Mouse (Mus musculus): ENCODE data around the gene Aldh16a1.
"Not testable (repeated sequence)": the region's sequence is repeated elsewhere in the genome, so short reads cannot be mapped to it uniquely, and the experiment has no call there.

The Aldh16a1 gene

DNA sequence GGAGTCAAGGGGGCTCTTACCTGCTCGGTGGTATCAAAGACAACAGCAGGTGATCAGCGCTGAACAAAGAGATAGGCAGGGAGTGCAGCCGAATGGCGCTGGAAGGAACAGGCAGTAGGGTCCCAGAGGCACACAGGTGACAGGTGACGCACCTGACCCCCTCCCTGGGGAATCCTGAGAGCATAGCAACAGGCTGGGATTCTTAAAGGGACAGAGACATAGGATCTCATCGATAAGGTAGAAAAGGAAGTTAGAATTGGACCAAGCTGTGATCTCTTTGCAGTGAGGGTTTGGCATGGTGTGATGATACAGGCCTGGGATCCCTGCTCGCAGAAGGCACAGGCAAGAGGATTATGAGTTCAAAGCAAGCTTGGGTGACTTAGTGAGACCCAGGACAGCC is 25.1 kb upstream of the Aldh16a1 start, which contains the start of gene Gfy:
Gfy (minus strand) TSS at position 101 of the 400 bp plus-strand sequence.
- no peak for DNase-seq (ENCODE audit: low spot score in 2 of 2)

DNA sequence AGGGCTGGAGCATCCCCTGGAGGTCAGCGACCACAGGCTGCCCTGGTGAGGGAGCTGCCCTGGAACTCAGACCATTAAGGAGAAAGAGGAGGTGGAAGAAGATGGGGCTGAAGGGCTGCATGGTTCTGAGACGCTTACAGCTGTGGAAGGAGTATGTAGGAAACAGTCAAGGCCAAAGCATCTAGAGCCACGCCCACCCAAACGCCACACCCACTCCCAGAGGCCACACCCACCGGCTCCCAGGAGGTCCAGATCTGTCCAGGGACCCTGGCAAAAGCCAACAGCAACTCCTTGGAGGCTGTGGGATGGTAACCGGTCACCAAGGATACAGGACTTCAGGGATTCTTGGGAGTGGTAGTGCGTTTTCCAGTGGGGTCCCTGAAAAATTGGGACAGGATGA is 24.2 kb upstream of the Aldh16a1 start:
- no peak for DNase-seq (ENCODE audit: low spot score in 2 of 2)

DNA sequence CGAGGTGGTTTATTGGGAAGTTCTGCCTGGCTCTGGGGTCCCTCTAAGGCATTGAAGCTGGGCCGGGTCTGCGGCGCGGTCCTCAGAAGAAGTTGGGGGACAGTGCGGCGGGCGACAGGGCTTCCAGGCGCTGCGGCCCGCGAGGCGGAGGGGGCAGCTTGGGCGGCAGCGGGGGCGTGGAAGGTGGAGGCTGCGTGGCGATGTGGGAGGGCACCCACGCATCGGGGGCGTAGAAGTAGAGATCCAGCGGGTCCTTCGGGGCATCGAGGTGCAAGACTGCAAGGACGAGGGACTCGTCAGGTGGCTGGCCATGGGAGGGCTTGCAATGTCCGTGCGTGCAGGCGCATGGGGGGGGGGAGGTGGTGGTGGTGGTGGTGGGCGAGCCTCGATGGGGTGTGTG is 22.0 kb upstream of the Aldh16a1 start:
- DNase-seq (ENCODE audit: low spot score in 2 of 2) = no peak

DNA sequence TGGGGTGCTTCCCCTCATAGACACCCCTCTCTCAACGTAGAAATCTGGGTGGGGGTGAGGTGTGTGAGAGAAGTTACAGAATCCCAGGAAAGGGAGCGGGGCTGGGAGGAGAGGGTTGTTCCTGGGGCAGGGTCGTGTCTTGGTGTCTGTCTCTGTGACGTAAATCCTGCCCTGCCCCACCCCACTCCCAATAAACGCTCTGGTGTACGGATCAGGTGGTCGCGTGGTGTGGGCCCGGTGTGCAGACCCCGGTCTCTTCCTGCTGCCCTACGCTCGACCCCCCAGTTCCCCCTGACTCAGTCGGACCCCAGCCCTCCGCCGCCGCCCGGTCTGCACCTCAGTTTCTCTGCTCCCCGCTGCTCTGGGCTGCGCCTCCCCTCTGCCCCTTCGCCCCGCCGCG is 21.5 kb upstream of the Aldh16a1 start:
- no peak for DNase-seq (ENCODE audit: low spot score in 2 of 2)

DNA sequence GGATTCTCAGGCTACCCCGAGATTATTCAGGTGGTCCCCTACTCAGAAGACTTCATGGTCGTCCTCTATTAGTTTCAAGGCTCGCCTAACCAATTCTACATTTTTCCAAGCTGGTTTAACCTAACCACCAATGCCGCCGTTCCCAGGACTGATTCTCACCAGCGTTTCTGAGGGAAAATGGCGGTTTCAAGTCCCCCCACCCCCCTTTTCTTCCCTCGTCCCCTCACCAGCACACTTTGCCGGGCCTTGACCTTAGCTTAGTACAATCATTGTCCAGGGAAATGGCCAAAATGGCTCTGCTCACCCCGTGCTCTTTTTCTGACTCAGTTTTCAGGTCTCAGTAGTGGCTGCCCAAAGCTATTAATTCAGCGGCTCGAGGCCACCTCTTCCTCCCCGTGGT is 21.0 kb upstream of the Aldh16a1 start:
- no peak for DNase-seq (ENCODE audit: low spot score in 2 of 2)

DNA sequence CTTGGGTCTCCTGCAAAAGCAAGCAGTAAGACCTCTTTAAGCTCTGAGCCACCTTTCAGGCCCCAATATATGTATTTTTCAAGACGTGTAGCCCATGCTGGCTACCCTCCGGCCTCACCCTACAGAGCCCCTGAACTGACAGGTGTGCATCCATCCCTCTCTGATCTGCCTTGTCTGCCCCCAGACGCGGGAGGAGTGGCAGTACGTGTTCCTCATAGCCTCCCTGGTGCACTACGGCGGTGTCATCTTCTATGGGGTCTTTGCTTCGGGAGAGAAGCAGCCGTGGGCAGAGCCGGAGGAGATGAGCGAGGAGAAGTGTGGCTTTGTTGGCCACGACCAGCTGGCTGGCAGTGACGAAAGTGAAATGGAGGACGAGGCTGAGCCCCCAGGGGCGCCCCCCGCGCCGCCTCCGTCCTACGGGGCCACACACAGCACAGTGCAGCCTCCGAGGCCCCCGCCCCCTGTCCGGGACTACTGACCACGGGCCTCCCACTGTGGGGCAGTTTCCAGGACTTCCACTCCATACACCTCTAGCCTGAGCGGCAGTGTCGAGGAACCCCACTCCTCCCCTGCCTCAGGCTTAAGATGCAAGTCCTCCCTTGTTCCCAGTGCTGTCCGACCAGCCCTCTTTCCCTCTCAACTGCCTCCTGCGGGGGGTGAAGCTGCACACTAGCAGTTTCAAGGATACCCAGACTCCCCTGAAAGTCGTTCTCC is 20.3 kb upstream of the Aldh16a1 start:
- no peak for DNase-seq (ENCODE audit: low spot score in 2 of 2)

DNA sequence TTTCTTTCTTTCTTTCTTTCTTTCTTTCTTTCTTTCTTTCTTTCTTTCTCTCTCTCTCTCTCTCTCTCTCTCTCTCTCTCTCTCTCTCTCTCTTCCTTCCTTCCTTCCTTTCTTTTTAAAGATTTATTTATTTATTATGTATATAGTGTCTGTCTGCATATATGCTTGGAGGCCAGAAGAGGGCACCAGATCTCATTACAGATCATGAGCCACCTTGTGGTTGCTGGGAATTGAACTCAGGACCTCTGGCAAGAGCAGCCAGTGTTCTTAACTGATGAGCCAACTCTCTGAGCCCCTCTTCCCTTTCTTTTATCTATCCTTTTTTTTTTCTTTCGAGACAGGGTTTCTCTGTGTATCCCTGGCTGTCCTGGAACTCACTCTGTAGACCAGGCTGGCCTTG is 19.4 kb upstream of the Aldh16a1 start:
- not testable (repeated sequence) for DNase-seq (ENCODE audit: low spot score in 2 of 2)

DNA sequence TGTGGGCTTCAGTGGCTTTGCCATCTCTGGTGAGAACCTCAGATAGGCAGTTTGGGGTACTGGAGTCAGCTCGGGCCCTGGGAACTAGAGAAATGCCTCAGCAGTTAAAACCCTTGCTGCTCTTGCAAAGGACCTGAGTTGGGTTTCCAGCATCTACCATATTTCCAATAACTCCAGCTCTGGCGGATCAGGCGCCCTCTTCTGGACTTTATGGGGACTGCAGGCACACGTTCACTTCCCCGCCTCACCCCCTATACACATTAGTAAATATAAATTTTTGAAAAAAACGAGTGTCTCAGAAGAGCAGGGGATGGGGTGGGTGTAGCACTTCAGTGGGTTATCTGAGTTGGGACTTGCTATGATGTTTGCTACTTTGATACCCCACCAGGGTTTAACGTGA is 18.6 kb upstream of the Aldh16a1 start:
- DNase-seq (ENCODE audit: low spot score in 2 of 2) = no peak

DNA sequence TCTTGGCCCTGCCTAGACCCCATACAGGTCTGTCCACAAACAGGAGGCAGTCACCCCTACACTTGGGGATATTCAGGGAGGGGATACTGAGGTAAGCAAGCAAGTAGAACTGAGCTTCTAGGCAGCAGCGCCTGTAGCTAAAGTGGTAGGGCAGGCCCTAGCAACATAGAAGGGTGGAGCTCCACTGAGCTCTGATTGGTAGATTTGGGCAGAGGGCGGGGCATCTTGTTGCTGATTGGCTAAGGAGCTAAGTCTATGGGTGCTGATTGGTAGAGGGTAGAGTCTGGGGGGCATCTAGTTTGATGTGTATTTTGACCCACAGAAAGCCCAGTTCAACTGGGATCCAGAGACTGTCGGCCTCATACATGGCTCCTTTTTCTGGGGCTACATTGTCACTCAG is 15.1 kb upstream of the Aldh16a1 start:
- DNase-seq (ENCODE audit: low spot score in 2 of 2) = no peak

DNA sequence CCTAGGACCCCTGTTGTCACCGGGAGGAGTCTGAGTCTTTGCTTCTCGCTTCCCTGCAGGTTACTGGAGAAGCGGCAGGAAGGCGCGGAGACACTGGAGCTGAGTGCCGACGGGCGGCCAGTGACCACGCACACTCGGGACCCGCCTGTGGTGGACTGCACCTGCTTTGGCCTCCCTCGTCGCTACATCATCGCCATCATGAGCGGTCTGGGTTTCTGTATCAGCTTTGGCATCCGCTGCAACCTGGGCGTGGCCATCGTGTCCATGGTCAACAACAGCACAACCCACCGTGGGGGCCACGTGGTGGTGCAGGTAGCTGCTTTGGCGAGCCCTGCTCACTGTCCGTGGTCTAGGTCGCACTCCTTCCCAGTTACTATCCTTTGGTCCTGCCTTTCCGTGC is 14.3 kb upstream of the Aldh16a1 start:
- DNase-seq (ENCODE audit: low spot score in 2 of 2) = no peak

DNA sequence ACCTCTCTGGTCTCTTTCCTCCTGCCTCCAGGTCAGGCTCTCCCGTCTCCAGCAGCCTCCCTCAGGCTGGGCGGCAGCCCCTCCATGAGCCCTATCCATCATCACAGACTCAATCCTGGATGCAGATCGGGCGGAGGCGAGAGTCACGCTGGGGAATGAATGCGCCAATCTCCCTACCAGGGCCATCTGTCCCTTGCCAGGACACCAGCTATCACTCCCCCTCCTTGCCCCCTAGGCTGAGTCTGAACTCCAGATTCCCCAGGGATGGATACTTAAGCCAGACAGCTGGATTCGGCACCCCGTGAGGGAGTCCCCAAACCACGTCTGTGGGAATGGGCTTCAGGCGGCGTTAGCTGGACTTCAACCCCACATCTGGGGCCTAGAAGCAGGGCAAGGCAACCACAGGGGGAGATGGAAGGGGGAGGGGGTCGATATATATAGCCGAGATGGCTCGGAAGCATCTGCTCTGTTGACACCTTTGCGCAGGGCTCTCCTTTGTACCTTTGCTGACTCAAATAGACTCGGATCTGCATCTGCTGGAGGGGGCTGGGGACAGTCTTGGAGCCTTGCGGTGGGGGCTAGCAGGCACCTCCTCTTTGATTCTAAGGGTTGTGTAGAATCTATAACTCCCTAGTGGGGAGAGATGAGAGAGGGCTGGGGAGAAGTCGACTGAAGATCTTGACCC is 13.5 kb upstream of the Aldh16a1 start:
- no peak for DNase-seq (ENCODE audit: low spot score in 2 of 2)

DNA sequence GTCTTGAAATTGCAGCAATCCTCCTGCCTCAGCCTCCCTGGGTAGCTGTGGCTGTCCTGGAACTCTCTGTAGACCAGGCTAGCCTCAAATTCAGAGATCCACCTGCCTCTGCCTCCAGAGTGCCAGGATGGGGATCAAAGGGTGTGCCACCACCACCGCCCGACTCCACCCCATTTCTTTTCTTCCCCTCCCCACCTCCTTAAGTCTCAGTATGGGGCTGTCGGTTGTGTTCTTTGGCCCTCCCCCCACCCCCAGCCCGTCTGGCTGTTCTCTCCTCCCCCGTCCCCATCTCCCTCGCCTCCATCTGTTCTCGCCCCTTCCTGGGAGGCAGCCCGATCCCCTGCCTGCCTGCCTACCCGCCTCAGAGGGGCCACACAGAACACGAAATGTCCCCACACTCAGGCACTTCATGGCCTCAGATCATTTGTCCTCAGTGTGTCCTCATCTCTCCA is 12.6 kb upstream of the Aldh16a1 start:
- DNase-seq (ENCODE audit: low spot score in 2 of 2) = no peak

DNA sequence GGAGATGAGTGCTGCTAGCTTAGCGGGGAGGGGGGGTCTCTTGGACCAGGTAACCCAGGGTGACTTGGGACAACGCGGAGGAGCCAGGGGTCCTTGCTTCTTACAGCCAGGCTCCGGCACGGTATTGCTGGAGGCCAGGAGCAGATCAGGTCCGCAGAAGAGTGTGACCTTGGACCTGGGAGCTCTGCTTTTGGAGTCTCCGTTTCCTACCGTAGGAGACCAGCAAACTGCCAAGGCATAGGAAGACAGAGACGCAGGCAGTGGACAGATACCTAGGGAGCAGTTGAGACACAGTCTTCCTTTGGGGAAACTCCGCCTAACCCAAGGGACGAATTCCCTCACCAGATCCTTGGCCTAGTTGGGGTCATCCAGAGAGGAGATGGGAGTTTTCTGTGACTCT is 11.3 kb upstream of the Aldh16a1 start:
- no peak for DNase-seq (ENCODE audit: low spot score in 2 of 2)

DNA sequence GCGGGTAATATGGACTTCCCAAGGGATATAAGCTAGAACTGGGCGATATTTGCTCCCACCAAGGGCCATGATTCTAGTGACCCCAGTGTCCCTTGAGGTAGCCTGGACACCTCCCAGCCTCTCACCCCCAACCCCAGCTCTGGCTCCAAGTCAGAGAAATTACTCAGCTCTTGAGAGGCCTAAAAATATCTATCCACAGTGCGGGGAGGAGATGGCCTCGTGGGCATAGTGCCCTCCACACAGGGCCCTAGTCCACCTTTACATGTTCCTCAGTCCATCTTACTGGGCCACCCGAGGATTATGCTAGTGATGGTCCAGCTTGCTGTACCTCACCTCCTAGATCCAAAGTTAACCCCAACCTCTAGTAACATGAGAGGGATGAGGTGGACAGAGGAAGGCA is 10.4 kb upstream of the Aldh16a1 start:
- no peak for DNase-seq (ENCODE audit: low spot score in 2 of 2)

DNA sequence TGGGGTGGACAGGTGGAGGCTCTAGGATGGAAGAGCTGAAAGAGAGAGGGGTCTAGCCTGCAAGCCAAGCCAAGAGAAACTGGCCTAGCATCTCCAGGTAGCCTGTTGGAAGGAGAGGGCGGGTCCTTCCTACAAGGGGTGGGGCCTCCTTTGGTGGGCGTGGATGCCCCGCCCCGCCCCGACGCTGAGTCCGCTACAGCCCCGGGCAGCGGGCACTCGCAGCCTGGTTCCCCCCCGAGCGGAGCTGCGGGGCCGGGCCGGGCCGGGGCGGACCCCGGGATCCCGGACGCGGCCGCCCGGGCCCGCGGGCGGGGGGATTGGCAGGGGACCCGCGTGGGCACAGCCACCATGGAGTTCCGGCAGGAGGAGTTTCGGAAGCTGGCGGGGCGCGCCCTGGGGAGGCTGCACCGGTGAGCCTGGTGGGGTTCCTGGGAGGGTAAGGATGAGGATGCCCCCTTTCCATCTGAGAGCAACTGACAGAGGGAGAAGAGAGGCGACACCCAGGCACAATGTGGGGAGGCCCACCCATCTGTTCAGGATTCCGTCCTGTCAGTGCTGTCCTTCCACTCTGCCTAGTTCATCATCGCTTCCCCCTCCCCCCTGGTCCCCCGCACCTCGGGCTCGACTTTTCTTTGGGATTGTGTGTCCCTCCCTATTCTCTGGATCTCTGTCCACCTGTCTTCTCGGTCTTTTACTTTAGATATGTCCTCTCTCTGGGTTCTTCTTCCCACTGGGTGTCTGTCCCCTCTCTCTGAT is 9.5 kb upstream of the Aldh16a1 start, which contains the start of gene Slc17a7:
Slc17a7 (plus strand) TSS at position 215 of the 756 bp plus-strand sequence.
- no peak for DNase-seq (ENCODE audit: low spot score in 2 of 2)

DNA sequence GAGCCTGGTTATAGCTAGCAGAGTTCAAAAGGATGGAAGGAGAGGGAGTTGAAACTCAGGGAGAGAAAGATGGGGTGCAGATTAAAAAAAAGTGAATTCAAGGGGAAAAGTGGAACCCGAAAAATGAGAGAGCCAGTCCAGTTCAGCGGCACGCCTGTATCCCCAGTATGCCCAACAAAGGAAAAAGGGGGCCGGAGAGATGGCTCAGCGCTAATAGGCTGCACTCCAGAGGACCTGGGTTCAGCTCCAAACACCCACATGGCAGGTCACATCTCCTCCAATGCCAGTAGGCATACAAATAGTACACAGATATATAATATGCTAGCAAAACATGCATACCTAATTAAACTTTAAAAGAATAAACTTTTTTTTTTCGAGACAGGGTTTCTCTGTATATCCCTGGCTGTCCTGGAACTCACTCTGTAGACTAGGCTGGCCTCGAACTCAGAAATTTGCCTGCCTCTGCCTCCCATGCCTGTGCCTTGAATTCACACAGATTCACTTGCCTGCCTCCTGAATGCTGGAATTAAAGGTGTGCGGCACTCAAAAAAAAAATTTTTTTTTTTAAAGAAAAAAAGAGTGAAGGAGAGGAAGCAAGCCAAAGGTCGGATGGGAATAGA is 8.7 kb upstream of the Aldh16a1 start:
- no peak for DNase-seq (ENCODE audit: low spot score in 2 of 2)

DNA sequence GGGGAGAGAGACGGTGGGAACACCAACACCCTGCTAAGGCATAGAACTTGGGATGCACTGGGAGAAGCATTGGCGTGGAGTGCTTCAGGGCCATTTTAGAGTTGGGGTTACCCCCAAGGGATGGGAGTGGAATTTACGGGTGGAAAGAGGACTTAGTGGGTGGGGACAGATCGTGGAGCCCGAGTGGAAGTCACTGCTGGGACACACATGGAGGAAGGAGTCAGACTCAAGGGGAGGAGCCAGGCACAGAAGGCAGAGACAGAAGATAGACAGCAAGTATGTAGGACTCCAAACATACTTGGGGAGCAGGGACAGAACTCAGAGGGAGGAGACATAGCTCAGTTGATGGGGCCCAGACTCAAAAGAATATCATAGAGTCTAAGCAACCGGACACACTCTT is 8.2 kb upstream of the Aldh16a1 start:
- DNase-seq (ENCODE audit: low spot score in 2 of 2) = no peak

DNA sequence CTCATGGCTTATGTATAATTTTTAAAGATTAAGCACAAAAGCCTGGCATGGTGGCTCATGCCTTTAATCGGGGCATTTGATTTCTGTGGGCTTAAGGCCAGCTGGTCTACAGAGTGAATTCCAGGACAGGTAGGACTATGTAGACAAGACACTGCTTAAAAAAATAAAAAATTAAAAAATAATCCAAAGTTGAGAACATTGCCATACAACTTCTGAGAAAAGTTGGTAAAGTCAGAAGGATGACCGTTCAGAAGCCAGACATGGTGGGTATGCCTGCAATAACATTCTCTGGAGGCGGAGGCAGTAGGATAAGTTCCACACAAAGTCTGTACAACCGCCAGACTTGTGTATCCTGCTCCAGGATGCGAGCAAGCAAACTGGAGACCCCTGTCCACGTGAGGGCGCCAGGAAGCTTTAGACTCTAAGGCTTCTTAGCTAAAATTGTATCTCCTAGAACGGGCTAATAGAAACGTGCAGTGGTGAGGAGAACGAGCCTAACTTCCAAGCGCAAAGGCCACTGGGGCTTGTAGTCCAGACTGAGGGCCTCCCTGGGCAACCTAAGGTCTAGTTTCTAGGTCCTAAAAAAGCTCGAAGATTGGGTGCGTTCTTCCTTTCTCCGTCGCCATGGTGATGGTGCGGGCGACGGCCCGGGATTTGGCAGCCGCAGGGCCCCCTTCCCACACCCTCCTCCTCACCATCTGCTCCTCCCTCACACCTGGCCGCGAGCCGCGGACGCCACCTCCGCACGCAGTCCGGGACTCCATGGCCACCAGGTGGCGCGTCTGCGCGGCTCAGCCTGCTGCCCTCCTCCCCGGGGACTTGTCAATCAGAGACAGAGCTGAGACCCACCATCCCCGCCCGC is 7.5 kb upstream of the Aldh16a1 start:
- DNase-seq (ENCODE audit: low spot score in 2 of 2) = peak; percentile 81 to 85

DNA sequence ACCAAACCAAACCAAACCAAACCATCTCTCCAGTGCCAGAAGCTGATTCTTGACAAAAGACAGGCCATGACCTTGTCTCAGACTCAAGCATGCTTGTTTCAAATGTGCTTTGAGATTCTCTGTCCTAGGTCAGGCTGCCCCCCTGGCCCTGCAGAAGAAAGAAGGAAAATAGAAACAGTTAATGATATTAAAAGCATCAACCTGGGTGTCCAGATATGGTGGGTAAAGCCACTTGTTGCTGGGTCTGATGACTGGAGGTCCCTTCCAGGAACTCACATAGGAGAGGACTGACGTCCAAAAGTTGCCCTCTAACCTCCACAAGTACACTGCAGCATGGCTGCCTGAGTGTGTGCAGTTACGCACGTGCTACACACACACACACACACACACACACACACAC is 6.5 kb upstream of the Aldh16a1 start:
- DNase-seq (ENCODE audit: low spot score in 2 of 2) = no peak

DNA sequence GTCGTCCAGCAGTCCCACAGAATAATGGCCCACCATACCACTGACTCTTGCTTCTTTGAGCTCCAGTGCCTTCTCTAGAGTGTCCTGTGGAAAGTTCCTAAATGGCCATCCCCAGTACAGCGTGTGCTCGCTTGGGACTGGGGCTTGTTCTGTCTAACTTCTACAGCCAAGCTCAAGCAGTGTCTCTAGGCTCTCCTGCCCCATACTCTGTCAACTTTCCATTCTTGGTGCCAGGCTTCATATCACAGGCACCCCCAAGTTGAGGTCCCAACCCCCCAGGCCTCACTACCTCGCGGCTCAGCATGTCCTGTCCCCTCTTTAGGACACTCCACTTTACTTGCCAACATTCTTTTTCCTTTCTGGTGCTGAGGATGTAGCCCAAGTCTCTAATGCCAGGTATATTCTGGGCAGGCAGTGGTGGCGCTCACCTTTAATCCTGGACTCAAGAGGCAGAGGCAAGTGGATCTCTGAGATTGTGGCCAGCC is 6.0 kb upstream of the Aldh16a1 start:
- no peak for DNase-seq (ENCODE audit: low spot score in 2 of 2)

DNA sequence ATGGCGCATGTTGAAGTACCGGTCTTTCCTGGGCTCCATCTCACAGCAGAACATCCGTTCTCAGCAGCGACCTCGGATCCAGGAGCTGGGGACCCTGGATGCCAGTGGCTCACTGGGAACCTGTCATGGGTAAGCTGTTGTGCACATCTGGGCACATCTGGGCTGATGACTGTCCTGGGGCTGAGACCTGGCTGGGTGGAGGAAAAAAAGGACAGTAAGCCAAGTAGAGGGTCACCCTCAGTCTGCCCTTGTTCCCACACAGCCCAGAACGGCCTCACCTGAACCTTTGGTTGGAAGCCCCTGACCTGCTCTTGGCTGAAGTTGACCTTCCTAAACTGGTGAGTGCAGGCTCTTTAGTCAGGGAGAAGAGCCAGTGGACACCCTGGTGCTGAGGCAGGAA is 4.6 kb upstream of the Aldh16a1 start:
- no peak for DNase-seq (ENCODE audit: low spot score in 2 of 2)

Measured in heart, adult 9 months (tissue).